Mouse (Mus musculus): ENCODE results near the gene Akap7. TPM values are rescaled to one million over a fixed set of nuclear protein-coding genes. Genes with fewer than 3 reads are reported as not detected.

Gene Akap7
- polyA plus RNA-seq, 1 experiment = 9.4 TPM

GRCm38 (mm10) chr10:25133581-25133980, 174.1 kb downstream of the Akap7 start:
- Histone ChIP-seq H3K27ac (ENCODE audit: control insufficient read depth, insufficient read depth, low read depth, low read length) (no peak overlapping the region), H3K27me3 (ENCODE audit: control insufficient read depth, insufficient read depth, low read length) (no peaks in the 10 kb centered on the region), H3K4me1 (ENCODE audit: control insufficient read depth, insufficient read depth, low read length) (no peaks in the 10 kb centered on the region), H3K36me3 (ENCODE audit: control insufficient read depth, insufficient read depth, low read length) (no peaks in the 10 kb centered on the region), H3K4me3 (ENCODE audit: control insufficient read depth, low read depth, low read length) (no peak overlapping the region)
- no peak for TF ChIP-seq POLR2A (IDR thresholded peaks at IDR 0.05; ENCODE audit: control insufficient read depth, low read depth, low read length)
- no peak for TF ChIP-seq CTCF (IDR thresholded peaks at IDR 0.05; ENCODE audit: control insufficient read depth, insufficient read depth, insufficient replicate concordance, low read depth, low read length)

- Histone ChIP-seq H3K27ac (ENCODE audit: control insufficient read depth, insufficient read depth, low read depth, low read length) (no peak overlapping the region), H3K4me3 (ENCODE audit: control insufficient read depth, low read depth, low read length) (no peak overlapping the region), H3K4me1 (ENCODE audit: control insufficient read depth, insufficient read depth, low read length) (no peaks in the 10 kb centered on the region; the same call in 1 of the 2 replicates), H3K36me3 (ENCODE audit: control insufficient read depth, insufficient read depth, low read length) (no peaks in the 10 kb centered on the region), H3K27me3 (ENCODE audit: control insufficient read depth, insufficient read depth, low read length) (no peaks in the 10 kb centered on the region)
- no peak for TF ChIP-seq CTCF (IDR thresholded peaks at IDR 0.05; ENCODE audit: control insufficient read depth, insufficient read depth, insufficient replicate concordance, low read depth, low read length)
- no peak for TF ChIP-seq POLR2A (IDR thresholded peaks at IDR 0.05; ENCODE audit: control insufficient read depth, low read depth, low read length)
These were observed 179.2 kb downstream of the Akap7 start for GRCm38 (mm10) chr10:25128455-25128863.

GRCm38 (mm10) chr10:25126035-25126434, 181.6 kb downstream of the Akap7 start:
- Histone ChIP-seq H3K4me3 (ENCODE audit: control insufficient read depth, low read depth, low read length) (no peak overlapping the region), H3K27ac (ENCODE audit: control insufficient read depth, insufficient read depth, low read depth, low read length) (no peak overlapping the region), H3K36me3 (ENCODE audit: control insufficient read depth, insufficient read depth, low read length) (no peaks in the 10 kb centered on the region), H3K27me3 (ENCODE audit: control insufficient read depth, insufficient read depth, low read length) (no peaks in the 10 kb centered on the region), H3K4me1 (ENCODE audit: control insufficient read depth, insufficient read depth, low read length) (no peaks in the 10 kb centered on the region; the same call in 1 of the 2 replicates)
- TF ChIP-seq CTCF (IDR thresholded peaks at IDR 0.05; ENCODE audit: control insufficient read depth, insufficient read depth, insufficient replicate concordance, low read depth, low read length) = no peak
- no peak for TF ChIP-seq POLR2A (IDR thresholded peaks at IDR 0.05; ENCODE audit: control insufficient read depth, low read depth, low read length)

- no peak for TF ChIP-seq CTCF (IDR thresholded peaks at IDR 0.05; ENCODE audit: control insufficient read depth, insufficient read depth, insufficient replicate concordance, low read depth, low read length)
- no peak for TF ChIP-seq POLR2A (IDR thresholded peaks at IDR 0.05; ENCODE audit: control insufficient read depth, low read depth, low read length)
- no peaks in the 10 kb centered on the region for H3K27me3 ChIP-seq (ENCODE audit: control insufficient read depth, insufficient read depth, low read length)
- H3K27ac ChIP-seq (ENCODE audit: control insufficient read depth, insufficient read depth, low read depth, low read length) = no peak overlapping the region
- no peak overlapping the region for H3K4me3 ChIP-seq (ENCODE audit: control insufficient read depth, low read depth, low read length)
- peaks cover 4% of the 10 kb centered on the region for H3K4me1 ChIP-seq (ENCODE audit: control insufficient read depth, insufficient read depth, low read length)
- no peaks in the 10 kb centered on the region for H3K36me3 ChIP-seq (ENCODE audit: control insufficient read depth, insufficient read depth, low read length)
These were observed 186.7 kb downstream of the Akap7 start for GRCm38 (mm10) chr10:25120871-25121554.

Other genes starting within 250 kb of the Akap7 start
- gene Epb41l2, start 51.9 kb upstream of the Akap7 start, polyA plus RNA-seq (2012; rRNA removed) = 162 and 171 TPM in 2 replicates
- gene Smlr1, start 228.4 kb upstream of the Akap7 start, polyA plus RNA-seq (2012; rRNA removed) = not detected in 2 replicates

Data from testis, adult 2 months (tissue).